Mouse (Mus musculus): ENCODE measurements around the gene Scrt2. TPM values are rescaled to one million over a fixed set of nuclear protein-coding genes. Genes with fewer than 3 reads are reported as not detected.
A peak's percentile ranks its signal among the peaks of the same experiment; 100 is the strongest.

Gene Scrt2
- polyA plus RNA-seq, 1 experiment, result not detected

DNA sequence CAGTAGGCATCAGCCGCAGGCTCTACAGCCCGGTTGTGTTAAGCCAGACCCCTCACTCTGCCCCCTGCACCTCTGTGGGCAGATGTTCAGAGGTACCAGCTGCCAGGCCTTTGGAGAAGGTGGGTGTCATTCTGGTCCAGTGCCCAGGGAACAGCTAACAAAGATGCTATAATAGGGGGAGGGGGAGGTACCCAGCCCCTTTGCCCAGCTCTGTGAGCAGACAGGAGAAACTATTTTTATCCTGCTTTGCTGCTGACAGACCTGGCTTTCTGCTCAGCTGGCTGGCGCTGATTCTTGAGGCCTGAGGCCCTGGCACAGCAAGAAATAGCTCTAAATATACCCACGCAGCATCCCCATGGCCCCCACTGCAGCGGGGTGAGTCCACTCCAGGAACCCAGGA lies 5.8 kb downstream of the Scrt2 start:
- no peak for TF ChIP-seq POLR2A (IDR thresholded peaks at IDR 0.05; ENCODE audit: low read depth, low read length)
- no peak for TF ChIP-seq CTCF (IDR thresholded peaks at IDR 0.05; ENCODE audit: extremely low read depth, insufficient read depth, insufficient read length, insufficient replicate concordance)
- no peak overlapping the region for H3K27ac ChIP-seq (ENCODE audit: insufficient read depth, low read length)
- peaks cover 4% of the 10 kb centered on the region; the same call in 1 of the 2 replicates for H3K27me3 ChIP-seq (ENCODE audit: control insufficient read depth, insufficient read depth, low read length)
- peaks cover under 1% of the 10 kb centered on the region; the same call in 1 of the 2 replicates for H3K4me1 ChIP-seq (ENCODE audit: control insufficient read depth, insufficient read depth, insufficient read length)
- no peak for DNase-seq (ENCODE audit: low read depth in 1 of 2, low spot score in 2 of 2)
- H3K36me3 ChIP-seq (ENCODE audit: control insufficient read depth, insufficient read depth, low read length), result no peaks in the 10 kb centered on the region
- 78% methylated on average over 5 of the region's 5 CpGs for WGBS
- H3K4me3 ChIP-seq (ENCODE audit: extremely low read depth, insufficient read depth, insufficient read length), result no peak overlapping the region

DNA sequence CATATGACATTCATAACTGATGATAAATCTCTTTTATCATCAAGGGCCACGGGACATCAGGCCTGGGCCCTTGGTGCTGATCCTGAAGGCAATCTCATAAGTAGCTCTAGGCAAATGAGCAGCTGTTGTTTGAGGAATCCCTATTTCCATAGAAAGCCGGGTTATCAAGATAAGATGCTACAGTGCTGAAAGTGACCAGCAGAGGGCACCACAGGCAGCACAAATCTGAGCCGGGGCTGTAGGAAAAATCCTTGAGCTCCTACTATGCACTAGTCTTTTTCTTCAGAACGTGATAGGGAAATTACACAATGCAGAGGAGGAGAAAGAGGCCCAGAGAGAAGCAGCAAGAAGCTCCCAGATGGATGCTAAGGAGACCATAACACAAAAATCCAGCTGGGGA lies 7.7 kb downstream of the Scrt2 start:
- H3K36me3 ChIP-seq (ENCODE audit: control insufficient read depth, insufficient read depth, low read length), result no peaks in the 10 kb centered on the region
- DNase-seq (ENCODE audit: low read depth in 1 of 2, low spot score in 2 of 2), result no peak
- 7% methylated on average over 4 of the region's 4 CpGs for WGBS
- H3K4me3 ChIP-seq (ENCODE audit: extremely low read depth, insufficient read depth, insufficient read length), result no peak overlapping the region
- no peak overlapping the region for H3K27ac ChIP-seq (ENCODE audit: insufficient read depth, low read length)
- H3K27me3 ChIP-seq (ENCODE audit: control insufficient read depth, insufficient read depth, low read length), result peaks cover 9% of the 10 kb centered on the region; the same call in 1 of the 2 replicates
- peaks cover 4% of the 10 kb centered on the region; the same call in 1 of the 2 replicates for H3K4me1 ChIP-seq (ENCODE audit: control insufficient read depth, insufficient read depth, insufficient read length)
- TF ChIP-seq POLR2A (IDR thresholded peaks at IDR 0.05; ENCODE audit: low read depth, low read length) (no peak), CTCF (IDR thresholded peaks at IDR 0.05; ENCODE audit: extremely low read depth, insufficient read depth, insufficient read length, insufficient replicate concordance) (peak; percentile 43; the same call in 1 of the 2 replicates)

- Histone ChIP-seq H3K4me3 (ENCODE audit: extremely low read depth, insufficient read depth, insufficient read length) (no peak overlapping the region), H3K36me3 (ENCODE audit: control insufficient read depth, insufficient read depth, low read length) (no peaks in the 10 kb centered on the region), H3K27ac (ENCODE audit: insufficient read depth, low read length) (no peak overlapping the region), H3K4me1 (ENCODE audit: control insufficient read depth, insufficient read depth, insufficient read length) (peaks cover 4% of the 10 kb centered on the region; the same call in 1 of the 2 replicates), H3K27me3 (ENCODE audit: control insufficient read depth, insufficient read depth, low read length) (peaks cover 12% of the 10 kb centered on the region; the same call in 1 of the 2 replicates)
- WGBS, result 82% methylated on average over 5 of the region's 5 CpGs
- DNase-seq (ENCODE audit: low read depth in 1 of 2, low spot score in 2 of 2), result no peak
- no peak for TF ChIP-seq CTCF (IDR thresholded peaks at IDR 0.05; ENCODE audit: extremely low read depth, insufficient read depth, insufficient read length, insufficient replicate concordance)
- no peak for TF ChIP-seq POLR2A (IDR thresholded peaks at IDR 0.05; ENCODE audit: low read depth, low read length)
Measured at GRCm38 (mm10) chr2:152089581-152089980, 8.3 kb downstream of the Scrt2 start.

DNA sequence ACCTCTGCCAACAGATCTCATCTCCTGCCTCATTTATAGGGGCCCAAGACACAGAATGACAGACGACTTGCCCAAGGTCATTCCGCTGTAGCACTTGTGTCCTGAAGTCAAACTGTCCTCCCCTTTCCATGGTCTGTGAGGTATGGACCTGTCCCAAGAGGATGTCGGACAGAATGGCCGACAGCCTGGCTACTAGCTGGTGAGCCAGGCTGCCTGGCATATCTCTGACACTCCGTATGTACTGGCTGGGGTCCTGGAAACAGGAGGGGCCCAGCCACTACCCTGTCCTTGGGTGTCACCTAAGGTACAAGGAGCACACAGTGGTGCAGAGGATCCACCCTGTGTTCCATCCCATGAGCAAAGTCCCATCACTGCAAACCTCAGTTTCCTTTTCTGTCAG lies 9.2 kb downstream of the Scrt2 start:
- WGBS, result 87% methylated on average over 5 of the region's 5 CpGs
- Histone ChIP-seq H3K27me3 (ENCODE audit: control insufficient read depth, insufficient read depth, low read length) (peaks cover 14% of the 10 kb centered on the region; the same call in 1 of the 2 replicates), H3K36me3 (ENCODE audit: control insufficient read depth, insufficient read depth, low read length) (no peaks in the 10 kb centered on the region), H3K4me3 (ENCODE audit: extremely low read depth, insufficient read depth, insufficient read length) (no peak overlapping the region), H3K4me1 (ENCODE audit: control insufficient read depth, insufficient read depth, insufficient read length) (peaks cover 4% of the 10 kb centered on the region; the same call in 1 of the 2 replicates), H3K27ac (ENCODE audit: insufficient read depth, low read length) (no peak overlapping the region)
- no peak for DNase-seq (ENCODE audit: low read depth in 1 of 2, low spot score in 2 of 2)
- no peak for TF ChIP-seq CTCF (IDR thresholded peaks at IDR 0.05; ENCODE audit: extremely low read depth, insufficient read depth, insufficient read length, insufficient replicate concordance)
- TF ChIP-seq POLR2A (IDR thresholded peaks at IDR 0.05; ENCODE audit: low read depth, low read length), result no peak

- TF ChIP-seq POLR2A (IDR thresholded peaks at IDR 0.05; ENCODE audit: low read depth, low read length) (no peak), CTCF (IDR thresholded peaks at IDR 0.05; ENCODE audit: extremely low read depth, insufficient read depth, insufficient read length, insufficient replicate concordance) (no peak)
- no peak for DNase-seq (ENCODE audit: low read depth in 1 of 2, low spot score in 2 of 2)
- WGBS, result 22% methylated on average over 12 of the region's 12 CpGs
- H3K27me3 ChIP-seq (ENCODE audit: control insufficient read depth, insufficient read depth, low read length), result peaks cover 16% of the 10 kb centered on the region; the same call in 1 of the 2 replicates
- H3K27ac ChIP-seq (ENCODE audit: insufficient read depth, low read length), result no peak overlapping the region
- H3K36me3 ChIP-seq (ENCODE audit: control insufficient read depth, insufficient read depth, low read length), result no peaks in the 10 kb centered on the region
- peaks cover 4% of the 10 kb centered on the region; the same call in 1 of the 2 replicates for H3K4me1 ChIP-seq (ENCODE audit: control insufficient read depth, insufficient read depth, insufficient read length)
- H3K4me3 ChIP-seq (ENCODE audit: extremely low read depth, insufficient read depth, insufficient read length), result no peak overlapping the region
Measured at GRCm38 (mm10) chr2:152091342-152092056, 10.2 kb downstream of the Scrt2 start.

- no peak overlapping the region for H3K27ac ChIP-seq (ENCODE audit: insufficient read depth, low read length)
- no peak overlapping the region for H3K4me3 ChIP-seq (ENCODE audit: extremely low read depth, insufficient read depth, insufficient read length)
- H3K27me3 ChIP-seq (ENCODE audit: control insufficient read depth, insufficient read depth, low read length), result peaks cover 16% of the 10 kb centered on the region; the same call in 1 of the 2 replicates
- no peak for DNase-seq (ENCODE audit: low read depth in 1 of 2, low spot score in 2 of 2)
- WGBS, result 7% methylated on average over 42 of the region's 45 CpGs
- peaks cover 4% of the 10 kb centered on the region; the same call in 1 of the 2 replicates for H3K4me1 ChIP-seq (ENCODE audit: control insufficient read depth, insufficient read depth, insufficient read length)
- TF ChIP-seq CTCF (IDR thresholded peaks at IDR 0.05; ENCODE audit: extremely low read depth, insufficient read depth, insufficient read length, insufficient replicate concordance) (no peak), POLR2A (IDR thresholded peaks at IDR 0.05; ENCODE audit: low read depth, low read length) (no peak)
- H3K36me3 ChIP-seq (ENCODE audit: control insufficient read depth, insufficient read depth, low read length), result no peaks in the 10 kb centered on the region
Measured at GRCm38 (mm10) chr2:152092927-152093326, 11.6 kb downstream of the Scrt2 start.

GRCm38 (mm10) chr2:152093356-152093792 lies 12.0 kb downstream of the Scrt2 start:
- DNase-seq (ENCODE audit: low read depth in 1 of 2, low spot score in 2 of 2), result no peak
- H3K4me3 ChIP-seq (ENCODE audit: extremely low read depth, insufficient read depth, insufficient read length), result no peak overlapping the region

More at GRCm38 (mm10) chr2:152093356-152093792, 12.0 kb downstream of the Scrt2 start:
- Histone ChIP-seq H3K36me3 (ENCODE audit: control insufficient read depth, insufficient read depth, low read length) (no peaks in the 10 kb centered on the region), H3K4me1 (ENCODE audit: control insufficient read depth, insufficient read depth, insufficient read length) (peaks cover 4% of the 10 kb centered on the region; the same call in 1 of the 2 replicates), H3K27ac (ENCODE audit: insufficient read depth, low read length) (no peak overlapping the region), H3K27me3 (ENCODE audit: control insufficient read depth, insufficient read depth, low read length) (peaks cover 16% of the 10 kb centered on the region; the same call in 1 of the 2 replicates)
- TF ChIP-seq CTCF (IDR thresholded peaks at IDR 0.05; ENCODE audit: extremely low read depth, insufficient read depth, insufficient read length, insufficient replicate concordance), result no peak
- TF ChIP-seq POLR2A (IDR thresholded peaks at IDR 0.05; ENCODE audit: low read depth, low read length), result no peak
- WGBS, result 4% methylated on average over 59 of the region's 60 CpGs
